Mouse (Mus musculus) liver, embryonic 13.5 days (tissue): ENCODE measurements around the gene Nkain2. TPM values are rescaled to one million over a fixed set of nuclear protein-coding genes. Genes with fewer than 3 reads are reported as not detected.

Experiments used
- ATAC-seq: fragments of 200-750 bp; cut with Nextera tagmentation; 2 replicates; pipeline ENCODE4 v1.8.0; 2017; ENCODE audit warnings: low read depth, mild to moderate bottlenecking, moderate number of reproducible peaks, moderate library complexity
- DNase-seq: peaks from one replicate; pipeline ENCODE4 v3.0.0; 2022
- H3K27ac ChIP-seq: fragments of 300-500 bp; sonication (generic); 2 replicates; pipeline ENCODE4 v1.5.1; 2015; ENCODE audit warnings: moderate library complexity, mild to moderate bottlenecking, inconsistent platforms
- H3K27me3 ChIP-seq: fragments of 300-500 bp; sonication (generic); 2 replicates; pipeline ENCODE4 v1.6.1; 2015; ENCODE audit warnings: mild to moderate bottlenecking, inconsistent platforms
- H3K36me3 ChIP-seq: fragments of 300-500 bp; sonication (generic); 2 replicates; pipeline ENCODE4 v1.6.1; 2015; ENCODE audit warnings: mild to moderate bottlenecking, inconsistent platforms
- H3K4me1 ChIP-seq: fragments of 300-500 bp; sonication (generic); replicated peaks from 2 replicates; pipeline ENCODE4 v1.6.1; 2015; ENCODE audit warnings: inconsistent platforms
- H3K4me2 ChIP-seq: fragments of 300-500 bp; sonication (generic); 2 replicates; pipeline ENCODE4 v1.6.1; 2015; ENCODE audit warnings: inconsistent platforms, mild to moderate bottlenecking, moderate library complexity
- H3K4me3 ChIP-seq: fragments of 300-500 bp; sonication (generic); replicated peaks from 2 replicates; pipeline ENCODE4 v1.5.1; 2015; ENCODE audit warnings: mild to moderate bottlenecking, inconsistent platforms
- H3K9ac ChIP-seq: fragments of 300-500 bp; sonication (generic); 2 replicates; pipeline ENCODE4 v1.6.1; 2015; ENCODE audit warnings: mild to moderate bottlenecking, inconsistent platforms
- H3K9me3 ChIP-seq: fragments of 300-500 bp; sonication (generic); replicated peaks from 2 replicates; pipeline ENCODE4 v1.6.1; 2016; ENCODE audit warnings: inconsistent platforms
- WGBS: fragments of 180-500 bp; shearing (Covaris S2); methylation state at CpG from one replicate; pipeline ENCODE4 v1.1.7; 2015; ENCODE audit not compliant: insufficient replicate concordance; 5-methylcytosine and 5-hydroxymethylcytosine counted together
- polyA plus RNA-seq: library from polyadenylated mRNA; unstranded; fragments of >200 nt; fragmentation: Nextera tagmentation; extraction: Ambion mirVana; gene quantifications from 2 replicates; pipeline ENCODE4 v1.2.1, GENCODE M21; 2015

The Nkain2 gene
- polyA plus RNA-seq, 1 experiment from 2014 or later: 0.09 TPM

DNA sequence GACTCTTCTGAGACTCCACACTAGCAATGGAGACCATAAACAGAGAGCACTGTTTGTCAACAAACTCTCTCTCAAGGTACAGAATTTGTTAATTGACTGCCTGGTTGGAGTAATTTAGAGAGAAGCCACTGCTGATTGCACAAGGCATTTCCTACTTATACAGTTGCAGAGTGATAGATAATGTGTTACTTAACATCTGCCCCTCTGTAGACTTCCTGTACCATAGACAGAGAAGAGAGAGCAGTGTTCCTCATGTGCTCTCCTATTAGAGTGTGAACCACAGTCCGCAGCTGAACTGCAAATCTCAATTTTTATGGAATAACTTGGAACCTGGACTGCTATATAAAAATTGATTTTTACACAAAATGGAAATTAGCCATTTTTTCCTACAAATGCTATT is 1022.0 kb downstream of the Nkain2 start:
- Histone ChIP-seq H3K27ac (no peak overlapping the region), H3K4me3 (no peak overlapping the region), H3K9ac (no peak overlapping the region), H3K27me3 (no peaks in the 10 kb centered on the region), H3K9me3 (no peaks in the 10 kb centered on the region), H3K36me3 (no peaks in the 10 kb centered on the region), H3K4me1 (no peaks in the 10 kb centered on the region), H3K4me2 (no peak overlapping the region)
- no peak for ATAC-seq
- 59% methylated on average over 1 of the region's 1 CpGs for WGBS
- DNase-seq: no peak

GRCm38 (mm10) chr10:31827041-31827440 is 1063.2 kb downstream of the Nkain2 start:
- DNase-seq (no peak), ATAC-seq (no peak)
- Histone ChIP-seq H3K36me3 (no peaks in the 10 kb centered on the region), H3K4me2 (no peak overlapping the region), H3K9me3 (no peaks in the 10 kb centered on the region), H3K4me3 (no peak overlapping the region), H3K4me1 (no peaks in the 10 kb centered on the region), H3K9ac (no peak overlapping the region), H3K27me3 (no peaks in the 10 kb centered on the region), H3K27ac (no peak overlapping the region)
- WGBS: 34% methylated on average over 1 of the region's 1 CpGs

GRCm38 (mm10) chr10:31812543-31812942 is 1077.7 kb downstream of the Nkain2 start:
- DNase-seq: no peak
- 45% methylated on average over 3 of the region's 3 CpGs for WGBS
- ATAC-seq: no peak

GRCm38 (mm10) chr10:31742443-31743057 is 1147.7 kb downstream of the Nkain2 start:
- ATAC-seq (no peak), DNase-seq (peak; percentile 11)
- 12% methylated on average over 5 of the region's 5 CpGs for WGBS
- H3K4me3 ChIP-seq: no peak overlapping the region
- no peak overlapping the region for H3K9ac ChIP-seq
- no peaks in the 10 kb centered on the region for H3K36me3 ChIP-seq
- H3K4me1 ChIP-seq: no peaks in the 10 kb centered on the region
- no peaks in the 10 kb centered on the region for H3K27me3 ChIP-seq
- no peak overlapping the region for H3K27ac ChIP-seq
- H3K4me2 ChIP-seq: no peak overlapping the region
- no peaks in the 10 kb centered on the region for H3K9me3 ChIP-seq

More at GRCm38 (mm10) chr10:31812543-31812942, 1077.7 kb downstream of the Nkain2 start:
- Histone ChIP-seq H3K9ac (no peak overlapping the region), H3K4me2 (no peak overlapping the region), H3K9me3 (no peaks in the 10 kb centered on the region), H3K4me3 (no peak overlapping the region), H3K4me1 (no peaks in the 10 kb centered on the region), H3K36me3 (no peaks in the 10 kb centered on the region), H3K27me3 (no peaks in the 10 kb centered on the region), H3K27ac (no peak overlapping the region)

DNA sequence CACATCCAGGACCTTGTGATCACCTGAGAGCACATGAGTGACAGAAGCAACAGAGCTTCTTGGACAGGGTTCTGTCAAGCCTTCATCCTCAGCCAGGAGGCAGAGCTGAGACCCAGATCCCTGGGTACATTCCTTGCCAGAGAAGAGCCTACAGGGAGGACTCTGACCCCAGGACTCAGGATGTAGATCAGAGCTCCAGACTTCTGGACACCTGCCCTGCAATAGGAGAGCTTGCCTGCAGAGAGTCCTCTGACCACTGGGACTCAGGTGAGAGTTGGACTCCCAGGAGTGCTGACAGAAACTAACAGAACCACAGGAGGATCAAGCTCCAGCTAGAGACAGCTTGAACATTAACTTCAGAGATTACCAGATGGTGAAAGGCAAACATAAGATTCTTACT is 1162.2 kb downstream of the Nkain2 start:
- Histone ChIP-seq H3K27me3 (no peaks in the 10 kb centered on the region), H3K36me3 (no peaks in the 10 kb centered on the region), H3K4me2 (no peak overlapping the region), H3K9me3 (no peaks in the 10 kb centered on the region), H3K9ac (no peak overlapping the region), H3K4me1 (no peaks in the 10 kb centered on the region), H3K4me3 (no peak overlapping the region), H3K27ac (no peak overlapping the region)
- no peak for DNase-seq
- no peak for ATAC-seq

- Histone ChIP-seq H3K27me3 (no peaks in the 10 kb centered on the region), H3K36me3 (no peaks in the 10 kb centered on the region), H3K4me1 (no peaks in the 10 kb centered on the region), H3K4me3 (no peak overlapping the region), H3K27ac (no peak overlapping the region), H3K9ac (no peak overlapping the region), H3K9me3 (no peaks in the 10 kb centered on the region), H3K4me2 (no peak overlapping the region)
- 46% methylated on average over 3 of the region's 3 CpGs for WGBS
- DNase-seq (no peak), ATAC-seq (no peak)
Measured at GRCm38 (mm10) chr10:31647270-31647669, 1243.0 kb downstream of the Nkain2 start.

- Histone ChIP-seq H3K27ac (no peak overlapping the region), H3K27me3 (no peaks in the 10 kb centered on the region), H3K4me3 (no peak overlapping the region), H3K9ac (no peak overlapping the region), H3K4me2 (no peak overlapping the region), H3K9me3 (no peaks in the 10 kb centered on the region), H3K4me1 (no peaks in the 10 kb centered on the region), H3K36me3 (no peaks in the 10 kb centered on the region)
- no peak for ATAC-seq
- 39% methylated on average over 1 of the region's 1 CpGs for WGBS
- DNase-seq: no peak
Measured at GRCm38 (mm10) chr10:31646083-31646482, 1244.2 kb downstream of the Nkain2 start.

Other genes starting within 250 kb of the Nkain2 start
- gene Trdn, start 190.1 kb upstream of the Nkain2 start, polyA plus RNA-seq: 0.20 and 0.58 TPM in 2 replicates